Mouse (Mus musculus) lung, postnatal 10 days (tissue): ENCODE results near the gene Krtap6-1.
"Not testable (repeated sequence)": the region's sequence is repeated elsewhere in the genome, so short reads cannot be mapped to it uniquely, and the experiment has no call there.

Experiments used
- DNase-seq: peaks from one replicate; pipeline ENCODE4 v3.0.0; 2021

Krtap6-1 gene

GRCm38 (mm10) chr16:89031399-89031798 lies at the start of gene Krtap6-1:
Gene Krtap6-1, plus strand, starts transcription at chr16:89031699.
- not testable (repeated sequence) for DNase-seq

GRCm38 (mm10) chr16:89010659-89011058 lies 20.8 kb upstream of the Krtap6-1 start, which contains the start of gene Krtap22-2:
Gene Krtap22-2, minus strand, starts transcription at chr16:89010759.
- no peak for DNase-seq

GRCm38 (mm10) chr16:89013973-89014372 lies 17.5 kb upstream of the Krtap6-1 start:
- DNase-seq = no peak

- not testable (repeated sequence) for DNase-seq
Measured at GRCm38 (mm10) chr16:89014984-89015383, 16.5 kb upstream of the Krtap6-1 start, which contains the start of gene Gm10229. Gene Gm10229, plus strand, starts transcription at chr16:89015284.

GRCm38 (mm10) chr16:89041372-89041771 lies 9.9 kb downstream of the Krtap6-1 start, which contains the start of gene Gm10228:
Gene Gm10228, minus strand, starts transcription at chr16:89041472.
- not testable (repeated sequence) for DNase-seq

- DNase-seq = no peak
Measured at GRCm38 (mm10) chr16:89047783-89048182, 16.3 kb downstream of the Krtap6-1 start, which contains the start of gene Krtap6-5. Gene Krtap6-5, minus strand, starts transcription at chr16:89047883.

- not testable (repeated sequence) for DNase-seq
Measured at GRCm38 (mm10) chr16:89063902-89064301, 32.4 kb downstream of the Krtap6-1 start, which contains the start of gene 1110025L11Rik. Gene 1110025L11Rik, minus strand, starts transcription at chr16:89064002.

- not testable (repeated sequence) for DNase-seq
Measured at GRCm38 (mm10) chr16:89071041-89071440, 39.5 kb downstream of the Krtap6-1 start.
